ENCODE assay signal across 8 mouse cellular contexts in genomic region chrX:143058829-143059228, GRCm38 (mm10). TPM values are rescaled to one million over a fixed set of nuclear protein-coding genes. Genes with fewer than 3 reads are reported as not detected.
DNase-seq lines count a peak whose midpoint lies in the region; ATAC-seq and TF ChIP-seq lines count a peak whose summit lies in the region.

No protein-coding gene starts in this region.

- TF ChIP-seq POLR2A in ES-Bruce4 (IDR thresholded peaks at IDR 0.05; ENCODE audit: insufficient read depth, low read length) = no peak
- no peak for TF ChIP-seq POLR2A in lung, adult 2 months (IDR thresholded peaks at IDR 0.05; ENCODE audit: borderline replicate concordance, extremely low read depth, low read depth, low read length)

- peak; percentile 79 for TF ChIP-seq CTCF in ES-Bruce4 (IDR thresholded peaks at IDR 0.05; ENCODE audit: low read depth, low read length)
- TF ChIP-seq CTCF in lung, adult 2 months (IDR thresholded peaks at IDR 0.05; ENCODE audit: insufficient read depth, low read length) = peak; percentile 67

- peak; percentile 26; the same call in 1 of the 2 replicates for ATAC-seq in cerebellum, adult (ENCODE audit: insufficient number of reproducible peaks, low FRiP score, low TSS enrichment)
- ATAC-seq in forebrain, embryonic 14.5 days = peak; percentile 73
- 0 out of 2 replicates have a peak, but pooled peaks have one; percentile 58 for ATAC-seq in neutrophil, adult 5-6 weeks (ENCODE audit: extremely low read depth, insufficient number of reproducible peaks, low FRiP score, poor library complexity, severe bottlenecking)

- no peaks in the 10 kb centered on the region for H3K9me3 ChIP-seq in ES-Bruce4 (replicated peaks; ENCODE audit: control insufficient read depth, insufficient read depth, low read length, poor library complexity, severe bottlenecking)
- H3K9me3 ChIP-seq in forebrain, embryonic 14.5 days (replicated peaks; ENCODE audit: control insufficient read depth, low read length) = no peaks in the 10 kb centered on the region

- peak overlapping the region; percentile 22; the same call in 1 of the 2 replicates for H3K4me2 ChIP-seq in forebrain, embryonic 14.5 days (ENCODE audit: low read length)

- no peaks in the 10 kb centered on the region for H3K36me3 ChIP-seq in ES-Bruce4 (ENCODE audit: control insufficient read depth, insufficient read depth, low read length, poor library complexity, severe bottlenecking)
- H3K36me3 ChIP-seq in forebrain, embryonic 14.5 days (ENCODE audit: control insufficient read depth, insufficient read depth, low read length) = no peaks in the 10 kb centered on the region

- peaks cover 1% of the 10 kb centered on the region for H3K4me1 ChIP-seq in ES-Bruce4 (ENCODE audit: control insufficient read depth, insufficient read depth, low read length)
- H3K4me1 ChIP-seq in forebrain, embryonic 14.5 days (ENCODE audit: control insufficient read depth, insufficient read depth, low read length) = no peaks in the 10 kb centered on the region
- H3K4me1 ChIP-seq in lung, adult 2 months (ENCODE audit: control insufficient read depth, insufficient read depth, low read length) = no peaks in the 10 kb centered on the region

- DNase-seq in forebrain, embryonic 14.5 days (ENCODE audit: low spot score) = peak; percentile 77
- DNase-seq in heart, postnatal 25 days (ENCODE audit: low spot score) = peak; percentile 25
- peak; percentile 40 to 71 for DNase-seq in layer of hippocampus, adult 18-20 months (ENCODE audit: low spot score in 2 of 2)
- peak; percentile 57 for DNase-seq in lung, adult 2 months
- peak; percentile 51 for DNase-seq in testis, postnatal 14 days (ENCODE audit: low spot score)

- 25% methylated on average over 12 of the region's 12 CpGs for WGBS in forebrain, embryonic 14.5 days
- 23% methylated on average over 12 of the region's 12 CpGs for WGBS in lung, adult 2 months

- H3K27me3 ChIP-seq in ES-Bruce4 (ENCODE audit: control insufficient read depth, insufficient read depth, low read length, poor library complexity, severe bottlenecking) = no peaks in the 10 kb centered on the region
- no peaks in the 10 kb centered on the region for H3K27me3 ChIP-seq in forebrain, embryonic 14.5 days (replicated peaks; ENCODE audit: control insufficient read depth, insufficient read depth, low read length)

- TF ChIP-seq EP300 in ES-Bruce4 (IDR thresholded peaks at IDR 0.05; ENCODE audit: insufficient read depth, low read depth, low read length) = no peak

- H3K9ac ChIP-seq in ES-Bruce4 (ENCODE audit: low read depth, poor library complexity, severe bottlenecking) = no peak overlapping the region
- H3K9ac ChIP-seq in forebrain, embryonic 14.5 days (ENCODE audit: low read length) = no peak overlapping the region

- intact Hi-C loops in heart, postnatal 25 days (cut with DNase I) = loop anchor here (1.0 to 2.0 kb wide), 2 partner anchors 241 to 504 kb away; no protein-coding TSS in a partner anchor

- H3K27ac ChIP-seq in ES-Bruce4 (ENCODE audit: insufficient read depth, low read length) = no peak overlapping the region
- H3K27ac ChIP-seq in forebrain, embryonic 14.5 days (ENCODE audit: low read depth, low read length) = no peak overlapping the region

- H3K4me3 ChIP-seq in ES-Bruce4 (ENCODE audit: low read depth, low read length) = no peak overlapping the region
- no peak overlapping the region for H3K4me3 ChIP-seq in forebrain, embryonic 14.5 days (ENCODE audit: low read depth, low read length)
- H3K4me3 ChIP-seq in lung, adult 2 months (replicated peaks; ENCODE audit: extremely low read depth, low read depth, low read length) = peak overlapping the region; percentile 16

RNA-seq across cellular contexts. Expression of gene Rtl9, which starts 40.6 kb away (rescaled TPM):
- polyA plus RNA-seq in ES-Bruce4 (2011; ENCODE audit: insufficient read depth, insufficient read length, low read depth, missing spikeins) = not detected in 2 replicates
- polyA plus RNA-seq in forebrain, embryonic 14.5 days (2014; fragmentation: Nextera tagmentation; extraction: Ambion mirVana) = 0.41 and 0.82 TPM in 2 replicates
- under 1 TPM; 0.18 to 0.20 TPM for total RNA-seq in heart, postnatal 25 days (2021)
- total RNA-seq in layer of hippocampus, adult 18-20 months (2021) = under 1 TPM; 0.53 to 0.79 TPM
- polyA plus RNA-seq in lung, adult 2 months (2012; rRNA removed) = 0.17 and 0.37 TPM in 2 replicates
- total RNA-seq in neutrophil, adult 5-6 weeks (2017) = 0.12 TPM in 1 of 2 replicates, not detected in the other

Comparison
In these comparisons a context has a peak if more than half of its experiments do, and no peak if none do; other contexts are left out.
1. DNase-seq: peak in every context shown above with its lines; median percentile 77 in forebrain, embryonic 14.5 days; 57 in lung, adult 2 months; 56 in layer of hippocampus, adult 18-20 months; 51 in testis, postnatal 14 days; 25 in heart, postnatal 25 days.